Mouse (Mus musculus): ENCODE data around the gene Fbxo9.
"Not testable (repeated sequence)": the region's sequence is repeated elsewhere in the genome, so short reads cannot be mapped to it uniquely, and the experiment has no call there.

The Fbxo9 gene

DNA sequence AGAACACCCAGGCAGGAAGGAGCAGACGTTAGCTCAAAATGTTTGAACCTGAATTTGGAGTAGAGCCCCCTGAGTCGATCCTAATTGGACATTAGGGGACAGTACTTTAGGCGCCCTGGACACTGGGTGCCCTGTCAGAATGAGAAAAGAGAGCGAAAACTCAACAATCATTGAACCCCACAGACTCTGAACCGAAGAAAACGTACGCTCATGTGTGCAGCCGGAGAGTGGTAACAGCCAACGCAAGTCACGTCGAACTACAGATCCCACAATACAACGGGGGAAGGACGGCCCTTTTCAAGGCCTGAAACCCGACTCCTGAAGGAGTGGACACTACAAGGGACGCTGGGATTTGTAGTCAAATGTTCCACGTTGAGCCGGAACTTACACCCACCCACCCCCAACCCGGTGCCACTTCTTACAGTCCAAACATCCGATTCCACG lies at the start of gene Fbxo9, which contains the start of gene Ick:
Gene Fbxo9 (minus strand): TSS at position 270 of the 444 bp plus-strand sequence.
Gene Ick (plus strand): TSS at position 397 of the 444 bp plus-strand sequence.
- peak in 1 of 2 experiments; percentile 90 for DNase-seq (ENCODE audit: low spot score in 2 of 2)

DNA sequence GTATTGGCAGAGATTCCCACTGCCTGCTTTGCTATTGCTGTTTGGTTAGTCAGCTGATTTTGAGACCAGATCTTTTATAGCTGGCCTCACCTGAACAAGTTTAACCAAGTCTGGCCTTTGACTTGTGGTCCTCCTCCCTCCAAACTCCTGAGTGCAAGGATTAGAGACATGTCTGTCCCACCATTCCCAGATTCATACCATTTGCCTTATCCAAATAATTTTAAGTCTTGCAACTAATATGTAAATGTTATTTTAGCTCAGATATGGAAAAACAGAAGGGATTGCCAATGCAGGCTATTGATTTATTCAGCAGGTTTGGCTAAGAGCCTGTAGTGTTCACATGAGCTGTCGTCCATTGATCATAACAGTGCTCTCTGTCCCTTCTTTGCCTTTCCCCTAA lies 48.4 kb upstream of the Fbxo9 start:
- DNase-seq (ENCODE audit: low spot score in 2 of 2), result no peak

DNA sequence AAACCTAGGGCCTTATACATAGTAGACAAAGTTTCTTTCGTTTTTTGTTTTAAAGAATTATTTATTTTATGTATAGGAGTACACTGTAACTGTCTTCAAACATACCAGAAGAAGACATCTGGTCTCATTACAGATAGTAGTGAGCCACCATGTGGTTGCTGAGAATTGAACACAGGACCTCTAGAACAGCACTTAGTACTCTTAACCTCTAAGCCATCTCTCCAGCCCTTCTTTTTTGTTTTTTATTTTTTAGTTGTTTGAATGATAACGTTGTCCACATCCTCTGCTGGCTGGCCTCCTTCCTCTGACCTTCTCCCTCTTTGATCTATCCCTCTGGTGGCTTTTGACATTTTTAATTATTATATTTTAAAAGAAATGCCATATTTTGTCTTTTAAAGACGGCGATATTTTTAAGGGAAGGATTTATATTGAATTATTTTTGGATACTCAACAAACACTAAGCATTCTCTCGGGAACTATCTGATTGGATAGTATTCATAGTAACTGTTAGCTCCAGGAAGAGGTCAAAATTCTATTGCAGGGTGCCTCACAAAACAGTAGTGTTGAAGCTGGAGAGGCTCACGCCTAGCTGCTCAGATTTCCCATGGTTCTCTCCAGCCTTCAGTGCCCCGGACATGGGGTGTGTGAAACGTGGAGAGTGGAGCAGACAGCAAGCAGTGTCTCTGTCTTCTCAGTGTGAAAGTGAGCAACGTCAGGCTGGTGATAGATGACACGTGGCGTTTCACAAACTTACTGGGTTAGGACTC lies 45.5 kb upstream of the Fbxo9 start:
- DNase-seq (ENCODE audit: low spot score in 2 of 2), result no peak

DNA sequence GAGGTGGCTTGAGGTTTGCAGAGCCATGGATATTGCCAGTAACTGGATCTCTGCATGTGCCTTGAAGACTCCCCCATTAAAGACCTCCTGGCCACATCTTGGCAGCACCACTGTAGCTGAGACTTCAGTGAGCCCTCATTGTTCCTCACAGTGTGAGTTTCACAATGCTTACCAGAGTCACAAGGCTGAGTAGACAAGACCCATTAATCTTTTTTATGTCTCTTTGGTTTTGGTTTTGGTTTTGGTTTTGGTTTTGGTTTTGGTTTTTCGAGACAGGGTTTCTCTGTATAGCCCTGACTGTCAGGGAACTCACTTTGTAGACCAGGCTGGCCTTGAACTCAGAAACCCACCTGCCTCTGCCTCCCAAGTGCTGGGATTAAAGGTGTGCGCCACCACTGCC lies 40.9 kb upstream of the Fbxo9 start:
- not testable (repeated sequence) for DNase-seq (ENCODE audit: low spot score in 2 of 2)

DNA sequence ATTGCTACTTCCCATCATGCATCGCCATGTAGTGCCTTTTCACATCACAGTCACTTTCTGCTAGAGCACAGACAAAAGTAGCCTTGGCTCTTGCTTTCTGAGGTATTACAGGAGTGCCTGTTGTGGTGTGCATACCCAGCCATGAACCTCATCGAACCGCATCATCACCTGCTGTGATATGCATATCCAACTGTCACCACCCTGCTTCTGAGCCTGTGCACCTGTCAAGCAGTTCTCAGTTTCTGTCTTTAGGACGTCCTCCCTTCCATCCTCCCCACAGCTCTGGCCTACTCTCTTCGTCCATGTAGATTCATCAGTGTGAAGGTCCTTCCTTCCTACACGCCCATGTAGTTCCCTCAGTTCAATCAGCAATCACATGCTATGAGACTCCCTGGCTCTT lies 39.3 kb upstream of the Fbxo9 start:
- DNase-seq (ENCODE audit: low spot score in 2 of 2), result no peak

DNA sequence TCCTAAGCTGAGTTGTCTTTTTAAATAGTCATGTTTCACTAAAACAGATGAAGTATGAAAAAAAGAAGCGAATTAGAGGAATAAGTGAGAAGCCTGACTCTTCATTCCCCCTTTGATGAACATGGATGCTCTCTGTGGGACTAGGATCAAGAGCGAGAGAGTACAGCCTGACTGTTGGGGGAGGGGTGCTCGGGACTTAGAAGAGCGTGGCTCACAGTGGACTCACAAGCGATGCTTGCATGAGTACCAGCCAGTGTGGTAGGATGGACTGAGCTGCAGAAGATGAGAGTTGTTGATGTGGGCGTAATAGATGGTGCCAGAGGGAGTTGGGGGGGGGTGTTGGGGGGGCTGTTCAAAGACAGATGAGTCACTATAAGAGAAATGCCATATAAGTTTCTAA lies 37.8 kb upstream of the Fbxo9 start:
- no peak for DNase-seq (ENCODE audit: low spot score in 2 of 2)

DNA sequence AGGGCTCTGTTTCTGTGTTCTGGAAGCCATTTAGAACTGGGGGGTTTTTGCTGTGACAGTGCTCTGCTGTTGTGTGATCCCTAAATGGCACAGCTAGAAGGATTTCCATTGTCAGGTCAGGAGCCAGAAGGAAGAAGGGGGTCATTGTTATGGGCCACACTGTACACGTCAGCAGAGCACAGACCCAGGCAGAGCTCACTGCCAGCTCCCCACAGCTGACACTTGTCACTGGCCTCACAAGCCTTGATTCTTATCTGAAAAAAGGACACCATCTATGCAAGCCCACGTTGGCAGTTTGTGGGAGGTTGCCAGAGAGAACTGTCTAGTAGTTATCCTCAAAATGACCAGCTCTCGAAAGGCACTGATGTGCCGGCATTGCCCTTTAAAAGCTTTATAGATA lies 37.2 kb upstream of the Fbxo9 start:
- DNase-seq (ENCODE audit: low spot score in 2 of 2), result no peak

DNA sequence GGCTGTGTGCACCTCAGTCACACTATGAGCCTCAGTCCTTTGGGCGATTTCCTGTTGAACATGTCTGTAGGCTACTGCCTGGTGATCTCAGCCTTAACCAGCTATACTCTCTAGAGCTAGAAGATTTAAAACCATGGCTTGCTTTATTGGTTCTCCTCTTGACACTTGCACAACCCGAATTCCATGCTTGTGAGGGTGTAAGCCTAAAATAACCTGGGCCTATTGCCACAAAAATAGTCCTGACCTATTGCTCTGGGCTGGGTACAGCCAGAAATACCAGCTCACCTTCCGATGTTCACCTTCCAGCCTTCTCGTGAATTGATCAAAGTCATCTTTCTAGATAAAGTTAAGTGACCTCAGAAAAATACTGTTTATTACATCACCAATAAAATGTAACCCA lies 30.6 kb upstream of the Fbxo9 start:
- no peak for DNase-seq (ENCODE audit: low spot score in 2 of 2)

DNA sequence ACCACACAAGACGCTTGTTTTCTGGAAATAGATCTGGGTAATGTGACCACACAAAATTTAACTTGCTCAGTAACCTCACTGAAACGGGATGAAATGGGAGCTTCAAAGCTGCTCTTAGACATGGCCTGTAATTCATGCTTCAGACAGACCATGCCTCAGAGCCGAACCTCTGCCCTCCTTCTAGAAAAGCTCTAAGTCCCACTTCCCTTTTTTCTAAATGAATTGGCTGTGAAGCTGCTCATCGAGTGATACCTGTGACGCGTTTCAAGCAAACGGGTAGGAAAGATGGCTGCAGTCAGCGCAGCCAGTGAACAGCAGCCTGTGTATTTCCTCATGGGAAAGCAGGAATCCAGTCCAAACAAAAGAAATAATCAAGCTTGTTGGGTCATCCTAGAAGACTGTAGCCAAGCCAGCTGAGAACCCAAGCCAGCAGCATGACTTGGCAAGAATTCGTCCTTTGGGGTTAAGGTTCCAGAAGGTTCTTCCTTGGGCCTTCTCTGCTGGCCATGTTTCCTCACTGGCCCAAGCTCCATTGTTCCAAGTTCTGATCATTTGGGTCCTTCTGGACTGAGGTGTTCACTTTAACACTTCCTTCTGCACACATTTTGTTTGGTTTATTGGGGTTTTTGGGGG lies 29.3 kb upstream of the Fbxo9 start:
- no peak for DNase-seq (ENCODE audit: low spot score in 2 of 2)

DNA sequence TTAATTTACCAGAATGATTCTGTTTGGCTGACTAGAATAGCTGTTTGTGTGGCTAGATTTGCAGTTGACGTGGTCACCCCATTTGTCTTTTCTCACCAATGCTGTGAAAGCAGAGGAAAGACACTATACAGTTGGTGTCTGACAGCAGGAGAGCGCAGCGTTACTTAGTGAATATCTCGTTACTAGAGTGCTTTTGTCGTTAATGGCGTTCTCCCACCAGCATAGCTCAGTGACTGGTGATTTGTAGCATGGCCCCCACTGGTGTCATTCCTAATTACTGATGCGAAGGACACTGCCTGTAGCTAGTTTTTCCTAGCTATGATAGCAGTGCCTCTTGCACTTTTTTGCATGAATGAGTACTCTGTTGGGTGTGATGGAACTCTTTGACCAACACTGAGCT lies 26.8 kb upstream of the Fbxo9 start:
- DNase-seq (ENCODE audit: low spot score in 2 of 2), result no peak

DNA sequence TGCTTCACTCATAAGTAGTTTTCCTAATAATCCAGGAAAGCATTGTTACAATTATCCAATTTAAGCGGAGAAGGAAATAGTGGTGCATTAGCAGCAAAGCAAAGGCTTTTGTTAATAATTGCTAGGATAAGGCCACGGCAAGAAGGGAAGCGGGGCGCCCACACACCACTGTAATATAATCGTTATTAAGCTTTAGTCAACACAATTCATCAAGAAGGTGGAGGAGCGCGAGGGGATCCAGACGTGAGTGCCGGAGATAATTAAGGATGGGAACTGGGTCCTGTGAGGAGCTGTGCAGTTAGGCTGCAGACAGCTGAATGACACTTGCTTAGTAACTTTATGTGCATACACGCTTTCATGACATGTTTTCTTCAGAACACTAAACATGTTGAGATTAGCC lies 17.8 kb upstream of the Fbxo9 start:
- no peak for DNase-seq (ENCODE audit: low spot score in 2 of 2)

DNA sequence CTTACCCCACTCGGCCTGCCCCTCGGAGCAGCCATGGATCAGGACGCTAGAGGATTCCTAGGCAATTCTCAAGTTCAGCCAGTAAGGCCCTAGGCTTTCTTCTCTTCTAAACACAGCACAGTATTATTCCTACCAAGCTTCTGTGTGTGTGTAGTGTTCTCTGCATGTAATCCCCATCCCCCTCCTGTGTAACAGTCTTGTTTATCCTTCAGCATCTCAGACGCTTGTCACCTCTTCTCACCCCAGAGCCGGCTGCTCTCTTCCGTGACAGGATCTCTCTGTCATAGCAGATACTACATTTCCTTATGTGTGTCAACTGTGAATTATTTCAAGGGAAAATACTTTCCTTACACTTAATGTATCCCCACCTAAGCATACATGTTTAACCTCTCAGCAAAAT lies 17.1 kb upstream of the Fbxo9 start:
- DNase-seq (ENCODE audit: low spot score in 2 of 2), result no peak

DNA sequence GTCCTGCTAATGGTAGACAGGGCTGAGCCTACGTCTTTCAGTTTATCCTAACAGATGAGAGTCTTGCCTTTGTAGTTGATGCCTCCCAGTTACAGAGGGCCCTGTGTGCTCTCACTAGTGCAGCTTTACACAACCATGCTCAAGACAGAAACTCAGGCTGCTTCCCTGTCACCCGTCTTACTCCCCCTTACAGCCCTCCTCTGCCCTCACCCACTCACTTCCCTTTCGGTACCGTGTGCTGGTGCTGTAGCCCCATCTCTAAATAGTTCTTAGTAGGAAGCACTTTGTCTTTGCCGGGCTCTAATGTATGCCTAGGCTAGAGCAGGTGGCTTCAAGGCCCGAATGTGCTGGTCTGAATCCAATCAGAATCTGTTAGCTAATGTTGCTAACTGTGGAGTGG lies 15.4 kb upstream of the Fbxo9 start:
- DNase-seq (ENCODE audit: low spot score in 2 of 2), result no peak

DNA sequence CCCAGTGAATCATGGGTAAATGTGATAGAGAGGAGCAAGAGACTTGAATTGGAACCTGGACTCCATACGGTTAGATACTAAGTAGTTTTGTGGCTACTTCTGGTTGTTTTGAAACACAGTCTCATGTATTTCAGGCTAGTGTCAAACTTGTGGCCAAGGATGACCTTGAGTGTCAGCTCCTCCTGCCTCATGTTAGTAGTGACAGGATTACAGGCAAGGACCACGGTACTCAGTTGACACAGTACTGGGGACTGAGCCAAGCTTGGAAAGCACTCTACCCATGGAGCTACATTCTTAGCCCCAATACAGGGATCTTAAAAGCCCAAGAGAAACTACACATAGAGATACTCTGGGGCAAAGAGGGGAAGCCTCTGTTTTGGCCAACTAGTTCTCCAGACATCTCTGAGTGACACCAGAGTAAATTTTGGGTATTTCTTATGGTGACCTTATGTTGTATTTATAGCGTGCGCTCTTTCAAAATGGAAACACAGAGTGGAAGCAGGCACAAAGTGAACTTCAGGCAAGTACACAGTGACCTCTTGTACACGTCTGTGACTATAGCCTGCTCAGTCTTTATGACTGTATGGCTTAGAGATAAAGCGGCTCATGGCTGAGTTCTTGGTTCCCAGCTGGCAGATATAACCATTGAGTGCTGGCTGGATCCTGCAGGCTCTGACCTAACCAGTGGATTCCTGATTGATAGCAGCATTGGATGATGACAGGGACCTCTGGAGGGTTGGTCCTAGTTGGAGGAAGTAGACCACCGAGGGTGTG lies 14.3 kb upstream of the Fbxo9 start:
- DNase-seq (ENCODE audit: low spot score in 2 of 2), result no peak

DNA sequence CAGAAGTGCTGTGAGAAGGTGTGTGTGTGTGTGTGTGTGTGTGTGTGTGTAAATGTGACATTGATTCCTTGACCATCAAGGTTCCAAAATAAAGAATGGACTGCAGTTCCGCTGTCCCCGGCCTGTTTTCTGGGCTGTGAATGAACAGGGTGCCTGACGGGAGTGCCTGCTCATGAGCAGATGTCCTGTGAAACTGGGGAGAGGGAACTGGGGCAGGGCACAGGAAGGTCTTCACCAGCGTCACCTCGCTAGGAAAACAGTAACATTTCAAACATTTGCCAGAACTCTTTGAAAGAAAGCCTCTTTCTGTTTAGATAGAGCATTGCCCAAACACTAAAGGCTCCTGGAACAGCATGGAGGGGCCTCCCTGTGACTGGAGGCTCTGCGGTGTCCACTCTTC lies 13.1 kb upstream of the Fbxo9 start:
- no peak for DNase-seq (ENCODE audit: low spot score in 2 of 2)

DNA sequence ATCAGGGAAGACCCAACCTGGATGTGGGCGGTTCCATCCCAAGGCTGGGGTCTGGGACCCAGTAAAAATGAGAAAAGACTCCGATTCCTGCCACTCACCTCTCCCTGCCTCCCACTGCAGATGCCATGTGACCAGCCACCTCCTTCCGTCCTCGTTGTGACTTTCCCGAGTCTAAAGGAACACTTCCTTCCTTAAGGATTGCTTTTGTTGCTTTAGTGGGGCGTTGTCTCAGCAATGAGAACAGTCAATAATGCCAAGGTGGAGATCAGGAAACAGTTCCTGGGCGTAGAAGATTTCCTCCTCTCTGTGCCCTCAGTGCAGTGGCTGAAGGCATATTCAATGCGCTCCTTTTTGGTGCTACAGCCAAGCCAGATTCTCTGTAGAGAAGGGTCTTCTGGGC lies 12.5 kb upstream of the Fbxo9 start:
- DNase-seq (ENCODE audit: low spot score in 2 of 2), result no peak

DNA sequence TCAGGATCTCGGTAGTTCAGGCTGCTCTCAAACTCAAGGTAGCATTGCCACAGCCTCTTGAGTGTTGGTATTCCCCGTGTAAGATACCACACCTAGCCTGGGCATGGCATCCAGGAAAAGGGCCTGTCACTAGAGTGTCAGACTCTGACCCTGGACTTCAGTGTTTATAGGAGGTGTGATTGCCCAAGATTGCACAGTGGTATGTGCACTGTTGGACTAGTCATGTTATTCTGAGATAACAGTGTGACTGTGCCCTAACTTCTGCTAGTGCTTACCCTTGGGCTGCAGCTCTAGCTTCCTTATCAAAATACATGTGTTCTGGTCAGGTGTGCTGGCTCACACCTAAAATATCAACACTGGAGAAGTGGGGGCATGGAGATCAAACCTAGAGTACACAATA lies 8.8 kb upstream of the Fbxo9 start:
- DNase-seq (ENCODE audit: low spot score in 2 of 2), result no peak

DNA sequence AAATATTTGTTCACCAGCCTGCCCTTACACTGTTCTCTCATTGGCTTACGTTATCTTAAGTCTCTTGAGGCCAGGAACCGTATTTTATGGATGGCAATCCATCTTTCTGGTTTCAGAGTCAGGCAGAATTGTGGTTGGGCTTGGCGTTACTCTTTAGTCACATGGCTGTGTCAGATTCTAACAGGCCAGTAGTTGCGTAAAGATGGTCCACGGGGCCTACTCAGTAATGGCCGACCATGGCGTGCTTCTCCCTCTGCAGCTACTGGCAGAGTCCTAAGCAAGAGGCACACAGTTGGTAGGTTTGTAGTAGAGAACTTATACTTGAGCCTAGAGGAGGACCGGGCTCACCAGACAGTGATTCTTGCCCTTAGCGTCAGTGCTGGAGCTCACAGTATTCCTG lies 6.9 kb upstream of the Fbxo9 start:
- DNase-seq (ENCODE audit: low spot score in 2 of 2), result no peak

DNA sequence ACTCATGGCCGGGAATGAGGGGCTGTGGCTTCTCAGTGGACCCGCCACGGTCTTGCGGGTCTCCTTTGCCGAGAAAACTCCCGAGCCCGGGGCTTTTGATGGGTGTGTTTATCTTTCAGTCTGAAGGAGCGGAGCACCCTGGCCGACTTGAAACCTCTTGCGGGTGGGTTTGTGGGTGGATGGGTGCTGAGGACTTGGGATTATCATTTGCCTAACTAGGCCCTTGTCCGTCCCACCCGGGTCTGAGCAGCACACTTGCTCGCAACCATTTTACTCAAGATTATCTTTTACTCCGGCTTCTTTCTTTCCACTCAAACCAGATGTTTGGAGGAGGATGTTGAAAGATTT lies 4.6 kb upstream of the Fbxo9 start:
- DNase-seq (ENCODE audit: low spot score in 2 of 2), result no peak

DNA sequence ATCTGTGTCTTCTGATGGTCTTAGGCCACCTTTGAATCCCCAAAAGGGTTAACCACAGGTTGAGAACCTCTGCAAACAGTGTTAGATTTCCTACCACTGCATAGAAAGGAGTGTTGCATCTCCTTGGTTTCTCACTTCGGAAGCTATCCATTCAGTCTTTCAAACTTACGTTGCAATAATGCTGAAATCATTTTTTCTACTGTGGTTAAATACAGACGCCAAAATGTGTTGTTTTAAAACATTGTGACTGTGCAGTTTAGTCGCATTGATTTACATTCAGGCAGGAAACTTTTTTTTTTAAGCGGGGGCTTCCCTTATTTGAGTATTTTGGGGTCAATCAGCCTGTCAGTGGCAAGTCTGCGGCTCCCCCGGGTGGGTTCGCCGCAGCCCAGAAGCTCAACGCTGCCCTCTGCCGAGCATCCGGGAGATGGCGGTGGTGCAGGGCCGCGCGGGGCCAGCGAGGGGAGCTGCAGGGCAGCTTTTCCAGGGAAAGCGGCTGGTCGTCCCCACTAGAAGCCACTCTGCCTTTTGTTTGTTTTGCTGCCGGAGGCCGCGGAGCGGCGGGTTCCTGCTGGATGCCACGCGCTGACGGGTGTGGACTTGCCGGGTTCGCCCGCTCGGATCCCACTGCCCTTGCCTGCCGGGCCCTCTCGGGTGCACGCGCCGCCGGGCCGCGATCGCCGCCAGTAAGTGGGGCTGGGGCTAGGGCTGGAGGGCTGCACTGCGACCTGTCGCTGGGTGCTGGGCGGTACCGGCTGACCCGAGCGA lies 4.1 kb upstream of the Fbxo9 start:
- peak; percentile 94 to 95 for DNase-seq (ENCODE audit: low spot score in 2 of 2)

DNA sequence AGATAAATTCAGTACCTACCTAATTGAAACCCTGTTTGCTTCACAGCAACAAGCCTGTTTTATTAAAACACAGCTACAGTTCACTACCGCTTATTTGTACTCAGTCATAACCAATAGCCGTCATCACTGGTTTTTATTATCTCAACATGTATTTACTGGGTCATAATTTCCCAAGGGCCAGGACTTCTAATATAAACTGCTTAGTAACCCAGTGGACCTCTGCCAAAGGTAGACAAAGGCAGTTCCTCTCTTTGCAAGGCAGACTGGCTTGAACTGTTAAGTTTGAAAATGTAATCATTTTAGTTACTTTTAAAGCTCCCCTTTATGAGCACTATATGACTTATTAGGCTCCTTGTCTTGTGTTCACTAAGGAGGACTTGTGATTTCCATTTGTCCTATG lies 2.6 kb upstream of the Fbxo9 start:
- DNase-seq (ENCODE audit: low spot score in 2 of 2), result no peak

DNA sequence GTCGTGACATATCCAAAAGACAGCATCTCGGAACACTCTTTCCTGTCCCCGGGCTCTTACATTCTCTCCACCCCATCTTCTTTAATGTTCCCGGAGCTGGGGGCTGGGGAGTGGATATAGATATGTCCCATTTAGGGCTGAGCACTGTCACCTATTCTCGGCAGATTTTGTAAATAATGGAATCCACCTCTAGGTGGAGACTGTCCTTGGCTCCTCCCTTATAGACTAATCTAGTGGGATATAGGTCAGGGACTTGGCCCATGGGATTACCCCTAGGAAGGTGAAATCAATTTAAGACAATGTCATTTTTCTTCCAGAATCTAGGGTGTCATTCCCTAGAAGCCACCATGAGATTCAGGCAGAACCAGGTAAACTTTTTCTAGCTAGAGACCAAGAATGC lies 791 bp upstream of the Fbxo9 start:
- no peak for DNase-seq (ENCODE audit: low spot score in 2 of 2)

Measured in spleen, postnatal 10 days (tissue).